Mouse (Mus musculus): ENCODE measurements at regions not wholly inside any gene's neighbourhood (a gene's known extent, or its start where the extent isn't known, plus 50 kb on each side); places are given as distances from the start of the nearest gene placed in this dataset.

DNA sequence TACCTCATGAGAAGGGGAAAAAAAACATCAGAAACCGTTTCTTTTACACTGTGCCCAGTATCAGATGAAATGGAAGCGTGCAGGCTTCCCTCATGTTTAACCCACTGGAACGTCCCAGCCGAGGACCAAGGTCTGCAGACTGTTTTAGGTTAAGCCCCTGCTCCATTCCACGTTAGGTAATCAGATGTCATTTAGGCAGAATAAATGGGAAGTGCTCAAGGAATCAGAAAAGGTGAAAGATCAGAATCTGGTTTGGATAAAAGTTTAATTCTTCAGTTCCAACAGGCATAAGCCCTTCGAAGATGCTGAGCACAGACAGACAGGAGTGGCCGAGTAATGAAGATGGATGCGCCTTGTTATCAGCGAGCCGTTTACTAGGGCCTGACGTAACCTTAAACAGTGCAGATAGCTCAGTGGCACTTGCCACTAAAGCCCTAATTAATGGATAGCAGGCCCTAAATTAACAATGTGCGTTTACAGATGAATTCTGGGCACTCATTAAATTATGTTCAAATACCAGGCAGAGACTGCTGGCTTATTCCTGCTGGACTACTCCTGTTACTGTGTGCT is 193.5 kb downstream of the Lmo4 start:
- no peak for DNase-seq

- DNase-seq = no peak
These were observed 194.5 kb downstream of the Lmo4 start for GRCm38 (mm10) chr3:144010558-144010957.

GRCm38 (mm10) chr3:144007111-144007619 is 197.9 kb downstream of the Lmo4 start:
- DNase-seq = no peak

DNA sequence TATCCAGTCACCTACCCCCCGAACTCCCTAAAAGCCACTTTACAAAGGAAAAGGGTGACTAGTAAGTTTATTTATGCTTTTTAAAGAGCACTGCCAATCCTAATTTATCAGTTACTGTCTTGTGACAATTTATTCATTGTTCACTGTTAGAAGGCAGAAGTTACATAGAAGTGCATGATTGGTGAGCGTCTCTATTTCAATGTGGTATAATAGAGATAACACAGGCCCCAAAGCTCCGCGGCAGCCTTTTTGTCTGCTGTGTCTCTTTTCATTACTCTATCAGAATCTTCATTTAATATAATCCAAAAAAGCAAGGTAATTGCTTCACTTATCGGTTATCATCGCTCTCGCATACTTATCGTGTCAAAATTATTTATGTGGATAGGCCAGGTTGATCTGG is 207.1 kb downstream of the Lmo4 start:
- no peak for DNase-seq

DNA sequence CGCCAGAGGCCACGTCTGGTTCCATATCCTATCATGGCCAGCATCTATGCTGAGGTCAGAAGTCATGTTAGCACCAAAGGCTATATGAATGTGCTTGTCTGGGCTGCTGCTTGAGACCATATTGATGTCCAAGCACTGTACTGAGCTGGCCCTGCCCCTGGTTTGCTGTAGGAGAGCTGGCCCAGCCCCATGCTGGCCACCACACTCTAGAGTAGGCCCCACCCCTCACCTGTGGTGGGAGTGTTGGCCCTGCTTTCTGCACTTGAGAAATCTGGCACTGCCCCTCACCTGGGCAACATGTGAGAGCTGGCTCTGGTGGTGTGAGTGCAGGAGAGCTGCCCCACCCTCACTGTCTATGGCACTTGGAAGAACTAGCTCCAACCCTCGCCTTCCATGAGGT is 210.0 kb downstream of the Lmo4 start:
- DNase-seq = no peak

- no peak for DNase-seq
These were observed 216.0 kb downstream of the Lmo4 start for GRCm38 (mm10) chr3:143988991-143989390.

GRCm38 (mm10) chr3:143988037-143988436 is 217.0 kb downstream of the Lmo4 start:
- DNase-seq = no peak

DNA sequence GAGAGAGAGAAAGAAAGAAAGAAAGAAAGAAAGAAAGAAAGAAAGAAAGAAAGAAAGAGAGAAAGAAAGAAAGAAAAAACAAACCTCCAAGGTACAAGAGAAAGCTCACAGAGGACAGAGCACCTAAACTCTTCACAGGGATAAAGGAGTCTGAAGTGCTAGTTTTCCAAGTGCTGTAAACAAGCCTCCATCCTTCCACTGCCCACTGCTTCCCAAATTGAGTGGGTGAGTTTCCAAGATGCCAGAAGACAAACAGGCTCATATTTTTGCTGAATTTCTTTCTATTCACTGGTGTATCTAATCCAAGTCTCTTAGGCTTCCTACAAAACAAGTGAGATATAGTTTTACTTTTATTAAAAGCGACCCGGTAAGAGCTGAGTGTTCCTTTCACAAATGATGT is 218.2 kb downstream of the Lmo4 start:
- no peak for DNase-seq

DNA sequence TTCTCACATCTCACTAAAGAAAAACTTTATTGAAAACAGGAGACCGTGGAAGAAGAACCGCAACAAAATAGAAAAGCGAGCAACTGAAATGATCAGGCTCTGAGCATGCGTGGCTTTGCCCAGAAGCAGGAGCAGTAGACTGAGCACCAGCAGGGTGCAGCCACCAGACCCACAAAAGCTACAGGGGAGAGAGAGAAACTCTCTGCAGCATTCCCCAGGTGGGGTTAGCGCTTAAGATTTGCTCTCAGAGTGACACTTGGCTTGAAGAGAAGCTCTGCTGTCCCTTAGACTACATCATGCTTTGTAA is 218.9 kb downstream of the Lmo4 start:
- DNase-seq = no peak

- no peak for DNase-seq
These were observed 219.4 kb downstream of the Lmo4 start for GRCm38 (mm10) chr3:143985349-143986199.

- DNase-seq = no peak
These were observed 226.3 kb downstream of the Lmo4 start for GRCm38 (mm10) chr3:143978703-143979102.

- DNase-seq = no peak
These were observed 227.1 kb downstream of the Lmo4 start for GRCm38 (mm10) chr3:143977886-143978447.

DNA sequence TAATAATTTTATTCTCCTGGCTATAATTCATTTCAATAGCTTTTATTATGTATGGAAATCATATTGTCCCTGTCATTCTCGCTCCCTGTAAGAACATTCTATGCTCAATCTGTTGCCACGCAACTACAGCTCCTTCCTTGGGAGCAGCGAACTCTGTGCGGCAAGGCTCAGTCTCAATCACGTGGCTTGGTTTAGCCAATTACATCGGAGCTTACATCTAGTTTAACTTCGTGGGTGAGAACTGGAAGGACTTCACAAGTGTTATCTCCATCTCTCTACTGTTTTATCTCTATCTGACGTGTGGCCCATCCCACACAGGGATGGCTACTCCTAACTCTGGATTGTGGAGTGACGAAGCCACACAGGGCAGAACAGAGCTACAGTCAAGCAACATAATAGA is 231.4 kb downstream of the Lmo4 start:
- no peak for DNase-seq

- no peak for DNase-seq
These were observed 232.7 kb downstream of the Lmo4 start for GRCm38 (mm10) chr3:143972351-143972750.

- no peak for DNase-seq
These were observed 234.2 kb downstream of the Lmo4 start for GRCm38 (mm10) chr3:143970771-143971170.

DNA sequence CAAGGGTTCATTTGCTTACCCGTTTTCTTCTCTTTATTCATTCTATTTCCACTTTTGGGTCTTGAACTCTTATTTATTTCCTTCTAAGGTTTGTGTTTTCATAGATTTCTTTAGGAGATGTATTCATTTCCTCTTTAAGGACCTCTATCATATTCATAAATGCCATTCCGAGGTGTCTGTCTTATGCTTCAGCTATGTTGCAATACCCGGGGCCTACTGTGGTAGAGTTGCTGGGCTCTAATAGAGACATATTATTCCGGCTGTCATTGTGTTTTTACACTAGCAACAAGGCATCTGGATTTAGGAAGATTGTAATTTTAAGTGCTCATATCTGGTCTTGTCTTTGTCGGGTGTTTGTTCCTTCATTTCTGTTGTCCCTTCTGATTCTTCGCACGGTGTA is 249.5 kb downstream of the Lmo4 start:
- DNase-seq = no peak

DNA sequence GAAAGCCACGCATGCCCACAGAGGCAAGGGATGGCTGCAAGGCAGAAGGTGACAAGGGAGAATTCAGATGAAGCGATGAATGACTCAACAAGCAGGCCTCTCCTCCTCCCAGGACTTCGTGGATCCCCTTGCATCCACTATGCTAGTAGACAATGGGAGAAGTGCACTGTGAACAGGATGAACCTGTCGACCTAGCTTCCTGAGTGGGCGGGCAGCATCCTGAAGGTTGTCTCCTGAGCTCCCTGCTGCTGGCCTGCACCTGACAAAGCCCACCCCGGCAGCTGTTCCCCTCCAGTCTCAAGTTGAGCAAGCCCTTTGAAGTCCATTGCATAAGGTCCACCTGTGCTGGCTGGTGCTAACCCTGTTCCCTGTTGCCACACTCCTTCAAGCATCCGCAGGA is 250.2 kb downstream of the Lmo4 start:
- no peak for DNase-seq

GRCm38 (mm10) chr3:143952289-143952688 is 252.7 kb downstream of the Lmo4 start:
- DNase-seq = no peak

GRCm38 (mm10) chr3:143949656-143950055 is 255.4 kb downstream of the Lmo4 start:
- DNase-seq = no peak

DNA sequence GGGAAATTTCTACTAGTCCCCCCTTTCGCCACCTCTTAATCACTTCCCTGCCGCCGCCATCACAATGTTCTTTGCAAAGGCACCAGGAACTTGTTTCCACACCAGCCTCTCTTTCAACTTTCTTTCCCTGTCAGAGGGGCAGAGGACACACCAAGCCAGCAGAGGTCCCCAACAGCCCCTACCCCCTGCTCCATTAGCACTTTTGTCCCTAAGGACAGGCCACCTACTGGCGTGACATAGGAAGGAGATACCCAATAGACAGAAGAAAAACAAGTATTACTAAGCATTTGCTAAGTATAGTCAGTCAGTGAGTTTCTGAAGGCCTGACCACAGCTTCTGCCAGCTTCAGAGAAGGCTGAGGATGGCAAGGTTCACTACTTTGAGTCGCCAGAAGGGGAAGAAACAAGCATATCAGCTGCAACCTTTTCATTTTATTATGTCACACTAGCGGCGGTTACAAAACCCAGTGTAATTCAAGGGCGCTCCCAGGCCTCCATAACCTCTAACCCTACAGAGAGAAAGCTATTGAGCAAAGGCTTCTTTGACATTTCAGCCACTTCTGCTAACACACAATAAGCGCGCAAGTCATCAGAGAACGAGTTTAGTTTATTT is 255.9 kb downstream of the Lmo4 start:
- peak; percentile 37 for DNase-seq

DNA sequence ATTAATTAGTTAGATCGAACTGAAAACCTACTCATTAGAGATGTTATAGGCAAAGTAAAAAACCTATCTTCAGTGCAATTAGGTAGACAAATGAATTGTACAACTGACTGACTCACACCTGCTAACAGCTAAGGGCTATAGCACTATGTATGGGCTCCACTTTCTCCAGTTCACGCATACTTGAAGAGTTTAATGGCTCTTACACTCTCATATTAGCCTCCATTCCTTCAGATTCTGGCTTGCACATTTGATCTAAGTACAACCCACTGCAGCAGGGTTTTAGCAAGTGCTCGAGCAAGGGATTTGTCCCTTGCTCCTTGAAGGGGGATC is 257.1 kb downstream of the Lmo4 start:
- no peak for DNase-seq

- DNase-seq = no peak
These were observed 257.7 kb downstream of the Lmo4 start for GRCm38 (mm10) chr3:143947079-143947937.

DNA sequence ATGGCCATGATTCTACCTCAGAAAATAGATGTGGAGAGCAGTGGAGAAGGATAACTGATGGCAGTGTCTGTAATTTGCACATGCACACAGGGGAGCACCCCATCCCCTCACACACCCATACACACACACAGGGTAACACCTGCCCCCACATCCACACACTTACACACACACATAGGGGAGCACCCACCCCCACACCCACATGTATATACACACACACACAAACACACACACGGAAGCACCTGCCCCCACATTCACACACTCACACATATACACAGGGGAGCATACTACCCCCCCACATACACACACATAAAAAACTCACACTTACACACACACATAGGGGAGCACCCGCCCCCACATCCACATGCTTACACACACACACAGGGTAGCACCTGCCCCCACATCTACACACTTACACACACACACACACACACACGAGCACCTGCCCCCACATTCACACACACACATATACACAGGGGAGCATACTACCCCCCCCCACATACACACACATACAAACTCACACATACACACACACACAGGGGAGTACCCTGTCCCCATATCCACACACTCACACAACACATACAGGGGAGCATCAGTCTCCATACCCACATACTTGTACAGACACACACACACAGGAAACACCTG is 265.8 kb downstream of the Lmo4 start:
- no peak for DNase-seq
